8 mouse cellular contexts compared by ENCODE assay signal in the genomic region with DNA sequence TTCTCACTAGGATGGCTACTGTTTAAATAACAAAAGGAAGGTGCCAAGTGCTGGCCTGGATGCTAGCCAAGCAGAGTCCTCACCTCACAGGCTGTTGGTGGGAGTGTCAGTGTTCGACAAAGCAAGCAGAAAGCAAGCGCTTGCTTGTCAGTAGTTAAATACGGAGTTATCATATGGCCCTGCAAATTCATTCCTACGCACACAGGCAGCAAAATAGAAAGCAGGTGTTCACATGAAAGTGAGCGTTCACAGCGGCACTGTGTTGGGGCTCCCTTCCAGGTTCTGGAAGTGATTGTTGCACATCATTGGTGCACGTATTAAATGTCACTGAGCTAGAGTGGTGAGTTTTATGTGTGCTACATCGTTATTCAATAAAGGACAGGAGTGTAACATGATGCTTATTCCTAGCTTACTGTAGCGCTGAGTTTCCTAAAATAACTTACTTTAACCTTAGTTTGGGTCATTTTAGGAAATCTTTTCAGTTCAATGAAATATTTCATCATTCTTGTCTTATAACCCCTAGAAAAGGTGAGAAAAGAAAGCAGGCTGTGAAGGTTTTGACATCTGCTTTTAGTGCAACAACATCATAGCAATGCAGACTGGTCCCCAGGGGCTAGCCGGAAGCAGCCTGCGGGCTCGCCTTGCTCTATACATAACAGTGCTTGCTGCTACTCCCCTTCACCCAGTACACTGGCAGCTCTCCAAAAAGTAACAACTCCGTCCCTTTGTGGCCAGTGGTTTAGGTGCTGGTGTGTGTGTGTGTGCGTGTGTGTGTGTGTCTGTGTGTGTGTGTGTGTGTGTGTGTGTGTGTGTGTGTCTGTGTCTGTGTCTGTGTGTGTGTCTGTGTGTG. TPM values are rescaled to one million over a fixed set of nuclear protein-coding genes. Genes with fewer than 3 reads are reported as not detected.
DNase-seq lines count a peak whose midpoint lies in the region; ATAC-seq lines count a peak whose summit lies in the region.

No protein-coding gene starts in this region.

- DNase-seq in adrenal gland, postnatal 10 days: peak; percentile 51
- DNase-seq in adrenal gland, postnatal 25 days: no peak
- peak; percentile 87 for DNase-seq in layer of hippocampus, adult 9-11 months
- DNase-seq in ovary, postnatal 14 days (ENCODE audit: low spot score): no peak

- no peaks in the 10 kb centered on the region for H3K36me3 ChIP-seq in liver, embryonic 16.5 days (ENCODE audit: control insufficient read depth, insufficient read depth)
- H3K36me3 ChIP-seq in liver, embryonic 12.5 days: no peaks in the 10 kb centered on the region
- no peaks in the 10 kb centered on the region for H3K36me3 ChIP-seq in embryonic facial prominence, embryonic 12.5 days
- H3K36me3 ChIP-seq in neural tube, embryonic 13.5 days: peaks cover 10% of the 10 kb centered on the region

- 57% methylated on average over 14 of the region's 14 CpGs for WGBS in liver, embryonic 16.5 days (ENCODE audit: insufficient replicate concordance)
- WGBS in liver, embryonic 12.5 days (ENCODE audit: insufficient replicate concordance): 67% methylated on average over 14 of the region's 14 CpGs
- WGBS in embryonic facial prominence, embryonic 12.5 days: 19% methylated on average over 14 of the region's 14 CpGs
- 49% methylated on average over 14 of the region's 14 CpGs for WGBS in neural tube, embryonic 13.5 days

- H3K9ac ChIP-seq in liver, embryonic 16.5 days (ENCODE audit: low read depth, low read length): no peak overlapping the region
- H3K9ac ChIP-seq in liver, embryonic 12.5 days: no peak overlapping the region
- no peak overlapping the region for H3K9ac ChIP-seq in embryonic facial prominence, embryonic 12.5 days
- no peak overlapping the region for H3K9ac ChIP-seq in neural tube, embryonic 13.5 days

- 0 out of 2 replicates have a peak, but pooled peaks have one; percentile 38 for ATAC-seq in liver, embryonic 16.5 days (ENCODE audit: low read depth)
- ATAC-seq in liver, embryonic 12.5 days: no peak
- peak; percentile 90 for ATAC-seq in embryonic facial prominence, embryonic 12.5 days (ENCODE audit: insufficient number of reproducible peaks, insufficient read depth, low FRiP score, low TSS enrichment)
- no peak for ATAC-seq in neural tube, embryonic 13.5 days (ENCODE audit: low read depth)

- peaks cover 4% of the 10 kb centered on the region; the same call in 1 of the 2 replicates for H3K4me1 ChIP-seq in liver, embryonic 16.5 days (ENCODE audit: control insufficient read depth, low read depth, low read length)
- H3K4me1 ChIP-seq in liver, embryonic 12.5 days: peaks cover 7% of the 10 kb centered on the region
- H3K4me1 ChIP-seq in embryonic facial prominence, embryonic 12.5 days: peaks cover 26% of the 10 kb centered on the region
- H3K4me1 ChIP-seq in neural tube, embryonic 13.5 days (replicated peaks): peaks cover 38% of the 10 kb centered on the region

- no peak overlapping the region for H3K4me3 ChIP-seq in liver, embryonic 16.5 days (ENCODE audit: low read depth, low read length)
- H3K4me3 ChIP-seq in liver, embryonic 12.5 days: no peak overlapping the region
- no peak overlapping the region for H3K4me3 ChIP-seq in embryonic facial prominence, embryonic 12.5 days
- no peak overlapping the region for H3K4me3 ChIP-seq in neural tube, embryonic 13.5 days

- no peaks in the 10 kb centered on the region for H3K27me3 ChIP-seq in liver, embryonic 16.5 days (ENCODE audit: control insufficient read depth, insufficient read depth, low read depth, low read length)
- peaks cover 5% of the 10 kb centered on the region; the same call in 1 of the 2 replicates for H3K27me3 ChIP-seq in liver, embryonic 12.5 days (replicated peaks)
- no peaks in the 10 kb centered on the region for H3K27me3 ChIP-seq in embryonic facial prominence, embryonic 12.5 days
- no peaks in the 10 kb centered on the region for H3K27me3 ChIP-seq in neural tube, embryonic 13.5 days

- no peaks in the 10 kb centered on the region for H3K9me3 ChIP-seq in liver, embryonic 16.5 days (replicated peaks; ENCODE audit: control insufficient read depth, low read length)
- H3K9me3 ChIP-seq in liver, embryonic 12.5 days (replicated peaks): no peaks in the 10 kb centered on the region
- H3K9me3 ChIP-seq in embryonic facial prominence, embryonic 12.5 days: no peaks in the 10 kb centered on the region
- no peaks in the 10 kb centered on the region for H3K9me3 ChIP-seq in neural tube, embryonic 13.5 days

- no peak overlapping the region for H3K4me2 ChIP-seq in liver, embryonic 16.5 days (ENCODE audit: low read depth, low read length)
- no peak overlapping the region for H3K4me2 ChIP-seq in liver, embryonic 12.5 days
- peak overlapping the region; percentile 13 for H3K4me2 ChIP-seq in embryonic facial prominence, embryonic 12.5 days (replicated peaks)
- H3K4me2 ChIP-seq in neural tube, embryonic 13.5 days: no peak overlapping the region

- H3K27ac ChIP-seq in liver, embryonic 16.5 days (ENCODE audit: low read length): no peak overlapping the region
- no peak overlapping the region for H3K27ac ChIP-seq in liver, embryonic 12.5 days
- H3K27ac ChIP-seq in embryonic facial prominence, embryonic 12.5 days: peak overlapping the region; percentile 67
- H3K27ac ChIP-seq in neural tube, embryonic 13.5 days (replicated peaks): 0 out of 2 replicates have a peak overlapping the region, but pooled peaks have one; percentile 18

RNA-seq across cellular contexts. Expression of a gene that starts 17.2 kb away (rescaled TPM):
- total RNA-seq in adrenal gland, postnatal 10 days (2021): 10 to 100 TPM; 31.7 to 52.0 TPM
- total RNA-seq in adrenal gland, postnatal 25 days (2021): 39.3 and 50.3 TPM in 2 replicates
- polyA plus RNA-seq in liver, embryonic 16.5 days (2015; fragmentation: Nextera tagmentation; extraction: Ambion mirVana): 54.1 and 54.7 TPM in 2 replicates
- polyA plus RNA-seq in liver, embryonic 12.5 days (2016; fragmentation: Nextera tagmentation; extraction: Ambion mirVana): 47.5 and 52.3 TPM in 2 replicates
- 39.6 and 43.2 TPM in 2 replicates for polyA plus RNA-seq in embryonic facial prominence, embryonic 12.5 days (2016; fragmentation: Nextera tagmentation; extraction: Ambion mirVana)
- polyA plus RNA-seq in neural tube, embryonic 13.5 days (2015; fragmentation: Nextera tagmentation; extraction: Ambion mirVana): 60.4 and 62.5 TPM in 2 replicates

RNA-seq across cellular contexts. Expression of a gene that starts 17.6 kb away (rescaled TPM):
- total RNA-seq in adrenal gland, postnatal 10 days (2021): 10 to 100 TPM; 35.0 to 47.0 TPM
- total RNA-seq in adrenal gland, postnatal 25 days (2021): 62.8 and 71.7 TPM in 2 replicates
- 31.5 and 34.6 TPM in 2 replicates for polyA plus RNA-seq in liver, embryonic 16.5 days (2015; fragmentation: Nextera tagmentation; extraction: Ambion mirVana)
- 40.3 and 40.9 TPM in 2 replicates for polyA plus RNA-seq in liver, embryonic 12.5 days (2016; fragmentation: Nextera tagmentation; extraction: Ambion mirVana)
- 69.1 and 70.1 TPM in 2 replicates for polyA plus RNA-seq in embryonic facial prominence, embryonic 12.5 days (2016; fragmentation: Nextera tagmentation; extraction: Ambion mirVana)
- 91.5 and 93.0 TPM in 2 replicates for polyA plus RNA-seq in neural tube, embryonic 13.5 days (2015; fragmentation: Nextera tagmentation; extraction: Ambion mirVana)

RNA-seq across cellular contexts. Expression of a gene that starts 57.8 kb away (rescaled TPM):
- total RNA-seq in adrenal gland, postnatal 10 days (2021): 10 to 100 TPM in 1 of 2 experiments, 1 to 10 TPM in 1; 8.4 to 11.6 TPM
- total RNA-seq in adrenal gland, postnatal 25 days (2021): 8.7 and 16.7 TPM in 2 replicates
- 22.8 and 23.0 TPM in 2 replicates for polyA plus RNA-seq in liver, embryonic 16.5 days (2015; fragmentation: Nextera tagmentation; extraction: Ambion mirVana)
- polyA plus RNA-seq in liver, embryonic 12.5 days (2016; fragmentation: Nextera tagmentation; extraction: Ambion mirVana): 48.4 and 54.9 TPM in 2 replicates
- polyA plus RNA-seq in embryonic facial prominence, embryonic 12.5 days (2016; fragmentation: Nextera tagmentation; extraction: Ambion mirVana): 32.7 and 32.8 TPM in 2 replicates
- 19.1 and 20.5 TPM in 2 replicates for polyA plus RNA-seq in neural tube, embryonic 13.5 days (2015; fragmentation: Nextera tagmentation; extraction: Ambion mirVana)

Comparison
In these comparisons a context has a peak if more than half of its experiments do, and no peak if none do; other contexts are left out.
1. DNase-seq: peak in adrenal gland, postnatal 10 days (single experiment) and layer of hippocampus, adult 9-11 months (single experiment); none in adrenal gland, postnatal 25 days (single experiment) and ovary, postnatal 14 days (single experiment).
2. ATAC-seq: peak in liver, embryonic 16.5 days (single experiment) and embryonic facial prominence, embryonic 12.5 days (single experiment); none in liver, embryonic 12.5 days (single experiment) and neural tube, embryonic 13.5 days (single experiment).
3. H3K27ac ChIP-seq: peak in embryonic facial prominence, embryonic 12.5 days (single experiment) and neural tube, embryonic 13.5 days (single experiment); none in liver, embryonic 16.5 days (single experiment) and liver, embryonic 12.5 days (single experiment).